Mouse (Mus musculus): ENCODE data around the gene Hnrnph3.
"Not testable (repeated sequence)": the region's sequence is repeated elsewhere in the genome, so short reads cannot be mapped to it uniquely, and the experiment has no call there.

The Hnrnph3 gene
- long read RNA-seq, experiment 1, transcript Hnrnph3-201 (10 exons, 2,213 nt), result major isoform, 6 of 18 reads
- long read RNA-seq, experiment 1, partial matches to known transcripts, result 1 of 18 reads
- long read RNA-seq, experiment 1, other reads (novel, unspliced or antisense), result 6 of 18 reads
- long read RNA-seq, experiment 2, transcript Hnrnph3-201 (10 exons, 2,213 nt), result major isoform, 6 of 26 reads
- long read RNA-seq, experiment 2, partial matches to known transcripts, result 3 of 26 reads
- long read RNA-seq, experiment 2, other reads (novel, unspliced or antisense), result 13 of 26 reads

GRCm38 (mm10) chr10:63023749-63024579 is at the start of gene Hnrnph3, which contains the start of gene Pbld2:
TSS of gene Hnrnph3 (minus strand) at chr10:63024217.
TSS of gene Pbld2 (plus strand) at chr10:63024315.
- intact Hi-C loops (cut with DNase I), result no loop called here

- intact Hi-C loops (cut with DNase I), result loop anchor here (5.0 kb wide), 1 partner anchor 79 kb away; no protein-coding TSS in a partner anchor
Observed at GRCm38 (mm10) chr10:63065988-63066387, 42.0 kb upstream of the Hnrnph3 start.

GRCm38 (mm10) chr10:63065561-63065960 is 41.5 kb upstream of the Hnrnph3 start:
- intact Hi-C loops (cut with DNase I), result loop anchor here (5.0 kb wide), 1 partner anchor 78 kb away; no protein-coding TSS in a partner anchor

DNA sequence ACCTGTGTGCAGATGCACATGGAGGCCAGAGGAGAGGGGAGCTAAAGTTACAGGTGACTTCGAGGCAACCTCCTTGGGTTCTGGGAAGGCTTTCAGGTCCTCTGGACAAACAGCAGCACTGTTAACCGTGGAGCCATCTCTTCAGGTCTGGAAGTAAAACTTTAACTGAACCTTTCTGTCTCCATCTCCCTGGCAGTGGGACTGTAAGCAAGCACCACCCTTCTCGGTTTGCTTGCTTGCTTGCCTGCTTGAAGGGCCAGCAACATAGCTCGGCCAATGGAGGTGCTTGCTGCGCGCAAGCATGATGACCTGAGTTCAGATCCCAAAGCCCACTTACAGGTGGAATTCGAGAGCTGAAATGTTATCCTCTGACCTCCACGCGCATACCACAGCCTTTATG is 40.5 kb upstream of the Hnrnph3 start:
- intact Hi-C loops (cut with DNase I), result no loop called here

GRCm38 (mm10) chr10:63063365-63063764 is 39.3 kb upstream of the Hnrnph3 start:
- intact Hi-C loops (cut with DNase I), result no loop called here

DNA sequence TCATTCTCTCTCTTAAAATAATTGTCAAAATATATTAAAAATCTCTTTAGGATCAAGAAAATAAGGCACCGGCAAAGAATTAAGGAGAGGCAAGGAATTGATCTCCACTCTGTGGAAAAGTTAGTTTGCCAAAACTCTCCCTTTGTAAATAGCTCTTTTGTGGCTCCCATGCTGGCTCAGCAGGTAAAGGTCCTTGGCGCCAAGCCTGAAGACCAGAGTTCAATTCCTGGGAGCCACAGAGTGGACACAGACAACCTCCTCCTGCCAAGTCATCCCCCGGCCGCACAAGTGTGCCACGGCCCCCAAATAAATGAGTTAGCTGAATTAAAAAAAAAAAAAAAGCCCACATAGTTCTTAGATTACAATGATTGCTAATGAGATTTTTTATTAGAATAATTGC is 38.7 kb upstream of the Hnrnph3 start:
- intact Hi-C loops (cut with DNase I), result no loop called here

DNA sequence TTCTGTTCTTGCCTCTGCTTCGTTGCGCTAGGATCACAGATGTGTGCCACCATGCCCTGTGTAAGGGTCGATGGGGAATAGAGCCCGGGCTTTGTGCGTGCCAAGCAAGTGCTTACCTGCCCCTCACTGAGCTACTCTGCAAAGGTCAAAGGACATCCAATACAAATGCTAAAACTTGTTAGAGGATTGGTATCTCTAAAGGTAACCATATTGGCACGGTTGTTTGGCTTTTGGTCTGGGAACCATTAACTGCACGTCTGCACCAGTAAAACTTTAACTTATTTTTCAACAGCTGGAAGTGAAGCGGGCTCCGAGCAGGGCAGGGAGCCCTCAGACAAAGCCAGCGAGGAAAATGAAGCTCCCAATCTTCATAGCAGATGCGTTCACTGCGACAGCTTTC is 37.2 kb upstream of the Hnrnph3 start:
- intact Hi-C loops (cut with DNase I), result no loop called here

GRCm38 (mm10) chr10:63060406-63060805 is 36.4 kb upstream of the Hnrnph3 start:
- intact Hi-C loops (cut with DNase I), result no loop called here

DNA sequence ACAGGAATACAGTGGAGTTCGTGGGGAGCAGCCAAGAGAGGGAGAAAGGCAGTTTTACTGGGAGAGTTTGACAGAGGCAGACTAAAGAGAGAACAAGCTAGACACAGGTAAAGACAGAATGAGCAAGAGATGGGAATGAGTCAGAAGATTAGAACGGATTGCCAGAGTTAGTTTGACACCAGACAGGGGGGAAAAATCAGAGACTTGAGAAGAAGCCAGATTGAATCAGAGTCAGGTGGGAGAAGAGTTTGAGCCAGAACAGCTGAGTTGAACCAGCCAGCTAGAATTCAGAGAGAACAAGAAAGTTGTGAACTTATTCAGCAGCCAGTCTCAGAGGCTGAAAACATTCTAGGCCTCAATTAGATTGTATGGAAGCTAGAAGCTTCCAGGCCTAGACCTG is 35.8 kb upstream of the Hnrnph3 start, which contains the start of gene Pbld1:
Gene Pbld1, plus strand, starts transcription at position 301 of the 400 bp plus-strand sequence.
- intact Hi-C loops (cut with DNase I), result loop anchor here (2.0 kb wide), 1 partner anchor 31 kb away; no protein-coding TSS in a partner anchor

DNA sequence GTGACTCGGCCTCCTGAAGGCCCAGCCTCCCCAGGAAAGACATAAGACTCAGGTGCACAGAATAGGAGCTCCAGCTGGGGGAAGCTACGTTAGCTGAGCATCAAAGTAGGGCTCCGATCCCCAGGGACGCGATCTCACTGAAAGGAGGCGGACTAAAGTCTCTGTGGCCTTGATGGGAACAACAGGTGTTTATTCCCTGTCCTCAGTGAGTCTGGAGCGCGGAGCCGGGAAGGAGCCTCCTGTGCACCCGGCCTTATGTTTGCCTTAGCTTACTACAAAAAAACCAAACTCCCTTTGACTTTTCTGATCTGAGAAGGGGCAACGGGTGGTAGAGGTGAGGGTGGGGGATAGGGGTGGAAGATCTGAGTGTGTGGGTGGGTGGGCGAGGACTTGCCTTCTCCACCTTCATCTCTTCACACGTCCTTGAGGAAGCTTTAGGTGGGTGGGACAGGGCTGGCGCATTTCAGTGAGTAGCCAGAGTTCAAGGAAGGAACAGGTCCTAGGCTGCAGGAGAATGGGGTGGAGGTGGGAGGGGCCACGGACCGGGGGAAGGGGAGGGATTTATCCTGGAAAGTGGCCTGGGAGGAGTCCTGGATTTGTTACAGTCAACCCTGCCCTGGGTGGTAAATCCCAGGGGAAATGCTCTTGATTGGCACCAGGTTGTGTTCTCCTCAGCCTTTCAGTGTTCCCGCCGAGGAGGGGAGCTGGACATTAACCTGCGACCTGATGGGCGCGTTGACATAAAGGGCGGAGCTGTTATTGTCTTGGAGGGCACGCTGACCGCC is 33.1 kb upstream of the Hnrnph3 start:
- intact Hi-C loops (cut with DNase I), result no loop called here

DNA sequence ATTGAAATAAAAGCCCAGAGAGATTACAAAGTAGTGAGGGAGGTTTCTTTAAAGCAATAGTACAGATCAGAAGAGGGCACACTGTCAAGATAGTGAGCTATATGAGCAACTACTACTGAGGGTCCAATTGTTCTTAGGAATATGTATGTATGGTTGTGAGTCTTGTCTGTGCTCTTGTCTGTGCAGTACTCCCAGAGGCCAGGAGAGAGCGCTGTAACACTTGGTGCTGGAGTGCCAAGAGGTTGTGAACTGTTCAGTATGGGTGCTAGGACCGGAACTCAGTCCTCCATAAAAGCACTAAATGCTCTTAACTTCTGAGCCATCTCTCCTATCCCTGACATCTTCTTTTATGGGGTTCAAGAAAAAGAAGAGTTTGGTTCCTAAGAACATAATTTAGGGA is 30.6 kb upstream of the Hnrnph3 start:
- intact Hi-C loops (cut with DNase I), result no loop called here

DNA sequence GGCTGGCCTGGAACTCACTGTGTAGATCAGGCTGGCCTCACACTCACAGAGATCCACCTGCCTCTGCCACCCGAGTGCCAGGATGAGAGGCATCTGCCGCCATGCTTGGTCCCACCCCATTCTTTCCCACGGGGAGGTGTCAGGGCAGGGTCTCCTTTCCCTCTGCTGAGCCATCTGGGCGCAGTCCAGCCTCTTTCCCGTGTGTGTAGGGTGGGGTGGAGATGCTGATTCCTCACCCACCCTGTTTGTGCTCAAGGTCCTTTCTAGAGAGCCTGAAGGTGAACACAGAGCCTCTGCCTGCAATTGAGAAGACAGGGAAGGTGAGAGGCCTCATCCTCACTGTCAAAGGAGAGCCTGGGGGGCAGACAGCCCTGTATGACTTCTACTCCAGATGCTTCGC is 30.1 kb upstream of the Hnrnph3 start:
- intact Hi-C loops (cut with DNase I), result not testable (repeated sequence)

- intact Hi-C loops (cut with DNase I), result no loop called here
Observed at GRCm38 (mm10) chr10:63053007-63053406, 29.0 kb upstream of the Hnrnph3 start.

DNA sequence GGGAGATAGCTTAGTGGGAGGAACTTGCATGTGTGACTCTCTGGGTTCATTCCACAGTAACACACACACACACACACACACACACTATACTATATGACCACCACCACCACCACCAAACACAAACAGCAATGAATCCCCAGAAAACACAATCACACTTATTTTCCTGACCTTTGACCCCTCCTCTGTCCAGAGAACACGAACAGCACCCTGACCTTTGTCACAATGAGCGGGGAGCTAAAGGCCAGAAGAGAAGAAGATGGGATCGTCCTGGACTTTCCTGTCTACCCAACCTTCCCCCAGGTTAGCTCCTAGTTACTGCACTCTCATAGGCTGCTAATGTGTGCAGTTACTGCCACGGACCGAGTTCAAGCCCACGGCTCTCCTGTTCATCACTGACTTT is 28.0 kb upstream of the Hnrnph3 start:
- intact Hi-C loops (cut with DNase I), result no loop called here

GRCm38 (mm10) chr10:63051267-63051666 is 27.2 kb upstream of the Hnrnph3 start:
- intact Hi-C loops (cut with DNase I), result no loop called here

GRCm38 (mm10) chr10:63049106-63049505 is 25.1 kb upstream of the Hnrnph3 start:
- intact Hi-C loops (cut with DNase I), result loop anchor here (10.0 kb wide), 1 partner anchor 66 kb away; no protein-coding TSS in a partner anchor

GRCm38 (mm10) chr10:63047751-63048150 is 23.7 kb upstream of the Hnrnph3 start:
- intact Hi-C loops (cut with DNase I), result loop anchor here (10.0 kb wide), 1 partner anchor 67 kb away; no protein-coding TSS in a partner anchor

GRCm38 (mm10) chr10:63043154-63043553 is 19.1 kb upstream of the Hnrnph3 start:
- intact Hi-C loops (cut with DNase I), result loop anchor here (10.0 kb wide), 1 partner anchor 72 kb away; no protein-coding TSS in a partner anchor

- intact Hi-C loops (cut with DNase I), result loop anchor here (10.0 kb wide), 1 partner anchor 75 kb away; no protein-coding TSS in a partner anchor
Observed at GRCm38 (mm10) chr10:63039867-63040628, 16.0 kb upstream of the Hnrnph3 start.

- intact Hi-C loops (cut with DNase I), result no loop called here
Observed at GRCm38 (mm10) chr10:63038571-63039320, 14.7 kb upstream of the Hnrnph3 start.
